Mouse (Mus musculus): ENCODE results near the gene 2610021A01Rik.
"Not testable (repeated sequence)": the region's sequence is repeated elsewhere in the genome, so short reads cannot be mapped to it uniquely, and the experiment has no call there.

The 2610021A01Rik gene

GRCm38 (mm10) chr7:41599034-41599813 lies at the start of gene 2610021A01Rik:
2610021A01Rik (plus strand) TSS chr7:41599230.
- DNase-seq, result peak; percentile 91 to 92

GRCm38 (mm10) chr7:41560681-41561080 lies 38.3 kb upstream of the 2610021A01Rik start:
- no peak for DNase-seq

GRCm38 (mm10) chr7:41573562-41573961 lies 25.5 kb upstream of the 2610021A01Rik start, which contains the start of gene Gm6871:
Gm6871 (minus strand) TSS chr7:41573662.
- DNase-seq, result not testable (repeated sequence)

- DNase-seq, result no peak
These were observed 21.1 kb upstream of the 2610021A01Rik start for GRCm38 (mm10) chr7:41577956-41578355.

- no peak for DNase-seq
These were observed 17.0 kb upstream of the 2610021A01Rik start for GRCm38 (mm10) chr7:41582028-41582427.

GRCm38 (mm10) chr7:41587831-41588230 lies 11.2 kb upstream of the 2610021A01Rik start:
- DNase-seq, result not testable (repeated sequence)

- no peak for DNase-seq
These were observed 415 bp upstream of the 2610021A01Rik start for GRCm38 (mm10) chr7:41598615-41599014.

- DNase-seq, result no peak
These were observed 1.0 kb downstream of the 2610021A01Rik start for GRCm38 (mm10) chr7:41599932-41600548.

GRCm38 (mm10) chr7:41611654-41612053 lies 12.6 kb downstream of the 2610021A01Rik start:
- DNase-seq, result no peak

GRCm38 (mm10) chr7:41616241-41616640 lies 17.2 kb downstream of the 2610021A01Rik start:
- DNase-seq, result not testable (repeated sequence)

- DNase-seq, result peak; percentile 73 to 77
These were observed 33.6 kb downstream of the 2610021A01Rik start, which contains the start of gene Zfp788 for GRCm38 (mm10) chr7:41632409-41633220. Zfp788 (plus strand) TSS chr7:41633203.

GRCm38 (mm10) chr7:41633221-41633984 lies 34.4 kb downstream of the 2610021A01Rik start:
- peak; percentile 80 to 82 for DNase-seq

- DNase-seq, result not testable (repeated sequence)
These were observed 75.3 kb downstream of the 2610021A01Rik start for GRCm38 (mm10) chr7:41674326-41674725.

All from B cell, adult 2 months (primary cell).